Mouse (Mus musculus) midbrain, postnatal 0 days (tissue): ENCODE results near the gene Adamts17. TPM values are rescaled to one million over a fixed set of nuclear protein-coding genes. Genes with fewer than 3 reads are reported as not detected.

Experiments used
- ATAC-seq: fragments of 200-750 bp; cut with Nextera tagmentation; 2 replicates; pipeline ENCODE4 v1.8.0; 2017; ENCODE audit warnings: moderate number of reproducible peaks, mild to moderate bottlenecking, moderate TSS enrichment, moderate library complexity; ENCODE audit not compliant: low FRiP score
- DNase-seq: peaks from one replicate; pipeline ENCODE4 v3.0.0-alpha.2; 2015; ENCODE audit warnings: low spot score
- H3K27ac ChIP-seq: fragments of 300-500 bp; sonication (generic); 2 replicates; pipeline ENCODE4 v1.5.1; 2014; ENCODE audit warnings: low read depth, mild to moderate bottlenecking, low read length, mixed read lengths
- H3K27me3 ChIP-seq: fragments of 300-500 bp; sonication (generic); 2 replicates; pipeline ENCODE4 v1.6.1; 2014; ENCODE audit warnings: low read length, control low read depth, mixed read lengths; ENCODE audit not compliant: insufficient read depth
- H3K36me3 ChIP-seq: fragments of 300-500 bp; sonication (generic); 2 replicates; pipeline ENCODE4 v1.6.1; 2014; ENCODE audit warnings: low read length, control low read depth, mixed read lengths; ENCODE audit not compliant: insufficient read depth
- H3K4me1 ChIP-seq: fragments of 300-500 bp; sonication (generic); 2 replicates; pipeline ENCODE4 v1.6.1; 2014; ENCODE audit warnings: mild to moderate bottlenecking, control low read depth, antibody characterized with exemption, low read length, mixed read lengths; ENCODE audit not compliant: insufficient read depth
- H3K4me2 ChIP-seq: fragments of 300-500 bp; sonication (generic); 2 replicates; pipeline ENCODE4 v1.6.1; 2014; ENCODE audit warnings: low read depth, mild to moderate bottlenecking, low read length, mixed read lengths; ENCODE audit not compliant: poor library complexity, severe bottlenecking
- H3K4me3 ChIP-seq: fragments of 300-500 bp; sonication (generic); 2 replicates; pipeline ENCODE4 v1.5.1; 2014; ENCODE audit warnings: low read depth, mild to moderate bottlenecking, low read length, moderate library complexity
- H3K9ac ChIP-seq: fragments of 300-500 bp; sonication (generic); replicated peaks from 2 replicates; pipeline ENCODE4 v1.6.1; 2014; ENCODE audit warnings: mild to moderate bottlenecking, low read length, moderate library complexity, mixed read lengths; ENCODE audit not compliant: poor library complexity, severe bottlenecking
- H3K9me3 ChIP-seq: fragments of 300-500 bp; sonication (generic); 2 replicates; pipeline ENCODE4 v1.6.1; 2016; ENCODE audit warnings: low read length, control low read depth
- CTCF ChIP-seq: IDR thresholded peaks from 2 replicates; pipeline ENCODE4 v1.5.1; 2016; ENCODE audit warnings: antibody characterized with exemption, mild to moderate bottlenecking
- WGBS: fragments of 180-500 bp; shearing (Covaris S2); extraction: QIAGEN DNeasy Blood & Tissue Kit; methylation state at CpG from one replicate; pipeline ENCODE4 v1.1.7; 2014; 5-methylcytosine and 5-hydroxymethylcytosine counted together
- polyA plus RNA-seq: library from polyadenylated mRNA; unstranded; fragments of >200 nt; fragmentation: Nextera tagmentation; extraction: Ambion mirVana; gene quantifications from 2 replicates; pipeline ENCODE4 v1.2.1, GENCODE M21; 2015
- total RNA-seq: library from RNA; depleted of rRNA; stranded (reverse); fragments of >200 nt; gene quantifications from 2 replicates; pipeline ENCODE4 v1.2.3, GENCODE M21; 2014

Gene Adamts17
- total and polyA plus RNA-seq, 2 experiments from 2014 or later: 3.2 to 13.0 TPM

- ATAC-seq: no peak
- TF ChIP-seq CTCF: no peak
- Histone ChIP-seq H3K9ac (no peak overlapping the region), H3K4me2 (no peak overlapping the region), H3K36me3 (no peaks in the 10 kb centered on the region), H3K4me3 (no peak overlapping the region), H3K27me3 (no peaks in the 10 kb centered on the region), H3K9me3 (no peaks in the 10 kb centered on the region), H3K27ac (no peak overlapping the region), H3K4me1 (no peaks in the 10 kb centered on the region)
- DNase-seq: no peak
- 78% methylated on average over 4 of the region's 5 CpGs for WGBS
Measured at GRCm38 (mm10) chr7:66954723-66955122, 115.2 kb downstream of the Adamts17 start.

GRCm38 (mm10) chr7:66955455-66955919 is 116.0 kb downstream of the Adamts17 start:
- 48% methylated on average over 8 of the region's 8 CpGs for WGBS

GRCm38 (mm10) chr7:66955978-66956377 is 116.4 kb downstream of the Adamts17 start:
- TF ChIP-seq CTCF: no peak
- Histone ChIP-seq H3K9ac (no peak overlapping the region), H3K4me1 (no peaks in the 10 kb centered on the region), H3K36me3 (no peaks in the 10 kb centered on the region), H3K27me3 (no peaks in the 10 kb centered on the region), H3K9me3 (no peaks in the 10 kb centered on the region), H3K4me3 (no peak overlapping the region), H3K4me2 (no peak overlapping the region), H3K27ac (no peak overlapping the region)
- 60% methylated on average over 2 of the region's 2 CpGs for WGBS
- peak; percentile 86 for DNase-seq
- ATAC-seq: peak; percentile 34; the same call in 1 of the 2 replicates

More at GRCm38 (mm10) chr7:66955455-66955919, 116.0 kb downstream of the Adamts17 start:
- ATAC-seq: no peak
- Histone ChIP-seq H3K4me1 (no peaks in the 10 kb centered on the region), H3K36me3 (no peaks in the 10 kb centered on the region), H3K4me3 (no peak overlapping the region), H3K4me2 (no peak overlapping the region), H3K9ac (no peak overlapping the region), H3K27me3 (no peaks in the 10 kb centered on the region), H3K9me3 (no peaks in the 10 kb centered on the region), H3K27ac (no peak overlapping the region)
- DNase-seq: peak; percentile 19
- TF ChIP-seq CTCF: no peak

- no peak for TF ChIP-seq CTCF
- H3K4me2 ChIP-seq: no peak overlapping the region
- no peaks in the 10 kb centered on the region for H3K4me1 ChIP-seq
- 86% methylated on average over 7 of the region's 7 CpGs for WGBS
- no peaks in the 10 kb centered on the region for H3K9me3 ChIP-seq
- no peaks in the 10 kb centered on the region for H3K27me3 ChIP-seq
- DNase-seq: no peak
- H3K27ac ChIP-seq: no peak overlapping the region
- ATAC-seq: no peak
- no peak overlapping the region for H3K4me3 ChIP-seq
- no peaks in the 10 kb centered on the region for H3K36me3 ChIP-seq
- no peak overlapping the region for H3K9ac ChIP-seq
Measured at GRCm38 (mm10) chr7:66957764-66958163, 118.2 kb downstream of the Adamts17 start.

- Histone ChIP-seq H3K9me3 (no peaks in the 10 kb centered on the region), H3K4me3 (no peak overlapping the region), H3K9ac (no peak overlapping the region), H3K27me3 (no peaks in the 10 kb centered on the region), H3K4me2 (no peak overlapping the region), H3K36me3 (no peaks in the 10 kb centered on the region), H3K27ac (no peak overlapping the region), H3K4me1 (no peaks in the 10 kb centered on the region)
- DNase-seq (no peak), ATAC-seq (no peak)
- no peak for TF ChIP-seq CTCF
- WGBS: 90% methylated on average over 8 of the region's 8 CpGs
Measured at GRCm38 (mm10) chr7:66960246-66961033, 120.9 kb downstream of the Adamts17 start.

- TF ChIP-seq CTCF: no peak
- H3K4me1 ChIP-seq: peaks cover 2% of the 10 kb centered on the region; the same call in 1 of the 2 replicates
- no peak overlapping the region for H3K27ac ChIP-seq
- no peaks in the 10 kb centered on the region for H3K9me3 ChIP-seq
- no peak overlapping the region for H3K9ac ChIP-seq
- no peaks in the 10 kb centered on the region for H3K36me3 ChIP-seq
- ATAC-seq: no peak
- DNase-seq: no peak
- no peak overlapping the region for H3K4me2 ChIP-seq
- no peaks in the 10 kb centered on the region for H3K27me3 ChIP-seq
- WGBS: 85% methylated on average over 10 of the region's 10 CpGs
- H3K4me3 ChIP-seq: no peak overlapping the region
Measured at GRCm38 (mm10) chr7:66962736-66963135, 123.2 kb downstream of the Adamts17 start.
